Mouse (Mus musculus): Measurements from ENCODE around the gene Dhx33.

DNA sequence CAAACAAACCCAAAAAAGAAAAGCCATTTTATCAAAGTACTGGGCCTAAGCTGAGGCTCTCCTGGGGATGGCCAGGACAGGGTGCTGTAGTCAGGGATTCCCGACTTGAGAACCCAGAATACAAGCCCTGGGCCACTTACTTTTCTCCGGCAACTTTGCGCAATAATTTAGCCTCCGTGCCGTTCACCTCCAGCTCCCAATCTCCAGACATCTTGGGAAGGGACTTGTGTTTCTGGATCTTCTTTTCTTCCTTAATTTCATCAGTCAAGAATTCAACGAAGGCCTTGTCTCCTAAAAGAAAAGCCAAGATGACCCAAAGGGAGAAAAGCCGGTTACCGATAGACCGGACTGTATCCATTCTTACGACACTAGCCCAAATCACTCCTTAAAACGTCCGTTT lies 22.2 kb downstream of the Dhx33 start:
- TF ChIP-seq CTCF (IDR thresholded peaks at IDR 0.05; ENCODE audit: borderline replicate concordance, insufficient read depth, low read depth, low read length) (no peak), POLR2A (IDR thresholded peaks at IDR 0.05; ENCODE audit: borderline replicate concordance, insufficient read depth, low read length) (no peak)
